Mouse (Mus musculus) heart, postnatal 25 days (tissue): ENCODE results near the gene Dcxr. TPM values are rescaled to one million over a fixed set of nuclear protein-coding genes. Genes with fewer than 3 reads are reported as not detected.
"Not testable (repeated sequence)": the region's sequence is repeated elsewhere in the genome, so short reads cannot be mapped to it uniquely, and the experiment has no call there.

Experiments used
- DNase-seq: peaks from one replicate; pipeline ENCODE4 v3.0.0; 2022; ENCODE audit warnings: low spot score
- intact Hi-C: fragments of 180-260 bp; cut with DNase I; formaldehyde crosslinking; loops from one replicate; pipeline ENCODE4 v1.15.1; 2025
- total RNA-seq, 2 experiments: library from RNA; stranded (reverse); gene quantifications; 2 replicates each; pipeline ENCODE4 v1.2.3; 2021

Gene Dcxr
- total RNA-seq, result 1 to 10 TPM; 6.8 to 7.5 TPM

GRCm38 (mm10) chr11:120727169-120727527 is at the start of gene Dcxr:
Dcxr (minus strand) TSS chr11:120727281.
- intact Hi-C loops, result no loop called here
- peak; percentile 86 for DNase-seq

GRCm38 (mm10) chr11:120775774-120776469 is 48.8 kb upstream of the Dcxr start:
- intact Hi-C loops, result loop anchor here (1.0 to 5.0 kb wide), 3 partner anchors 56 to 289 kb away; no protein-coding TSS in a partner anchor
- peak; percentile 81 for DNase-seq

GRCm38 (mm10) chr11:120773463-120774190 is 46.5 kb upstream of the Dcxr start:
- intact Hi-C loops, result no loop called here
- no peak for DNase-seq

- DNase-seq, result no peak
- intact Hi-C loops, result no loop called here
Measured at GRCm38 (mm10) chr11:120772749-120773148, 45.7 kb upstream of the Dcxr start.

- no peak for DNase-seq
- intact Hi-C loops, result no loop called here
Measured at GRCm38 (mm10) chr11:120768206-120768605, 41.1 kb upstream of the Dcxr start.

DNA sequence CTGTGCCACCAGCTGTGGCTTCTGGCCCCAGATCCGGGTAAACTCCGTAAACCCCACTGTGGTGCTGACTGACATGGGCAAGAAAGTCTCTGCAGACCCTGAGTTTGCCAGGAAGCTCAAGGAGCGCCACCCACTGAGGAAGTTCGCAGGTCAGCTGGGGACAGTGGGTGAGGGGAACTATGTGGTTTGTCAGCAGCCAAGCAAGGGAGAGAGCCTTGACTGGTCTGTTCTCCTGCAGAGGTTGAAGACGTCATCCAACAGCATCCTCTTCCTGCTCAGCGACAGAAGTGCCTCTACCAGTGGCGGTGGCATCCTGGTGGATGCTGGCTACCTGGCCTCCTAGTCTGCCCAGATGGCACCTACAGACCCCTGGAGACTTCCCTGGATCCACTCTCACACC is 39.9 kb upstream of the Dcxr start:
- intact Hi-C loops, DNase-seq: not testable (repeated sequence)

DNA sequence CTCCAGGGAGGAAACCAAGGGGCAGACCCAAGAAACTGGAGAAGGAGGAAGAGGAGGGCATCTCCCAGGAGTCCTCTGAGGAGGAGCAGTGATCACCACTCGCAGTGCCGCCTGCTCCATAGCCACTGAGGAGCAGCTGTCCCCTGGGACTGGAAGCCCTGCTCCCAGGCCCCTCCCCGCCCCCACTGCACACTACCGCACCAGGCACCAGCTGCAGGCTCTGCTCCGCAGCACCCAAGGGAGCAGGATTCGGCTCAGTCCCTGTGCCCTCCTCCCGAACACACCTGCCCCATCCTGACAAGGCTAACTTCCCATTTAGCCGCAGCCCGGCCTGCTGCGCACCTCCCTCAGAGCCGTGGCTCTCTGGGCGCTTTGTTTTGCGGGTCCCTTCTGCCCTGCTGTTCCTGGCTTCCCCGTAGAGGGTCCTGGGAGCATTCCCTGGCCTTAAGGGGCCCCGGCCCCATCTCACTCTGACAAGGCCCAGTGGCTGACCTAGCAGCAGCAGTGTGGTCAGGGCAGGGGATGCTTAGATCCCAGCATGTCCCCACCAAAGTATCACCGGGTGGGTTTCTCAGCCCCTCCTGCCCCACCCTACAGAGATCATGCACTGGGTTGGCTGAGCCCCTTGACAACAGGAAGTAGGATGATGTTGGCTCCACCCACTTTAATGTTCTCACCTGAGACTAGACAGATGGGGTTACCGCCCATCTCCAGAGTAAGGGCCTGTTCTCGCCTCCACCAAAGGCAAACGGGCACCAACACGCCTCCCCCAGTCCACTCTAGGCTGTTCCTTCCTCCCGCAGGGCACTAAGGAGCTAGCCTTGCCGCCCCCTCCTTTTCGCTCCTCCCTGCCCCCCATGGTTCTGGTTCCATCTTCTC is 36.3 kb upstream of the Dcxr start:
- intact Hi-C loops, result not testable (repeated sequence)

DNA sequence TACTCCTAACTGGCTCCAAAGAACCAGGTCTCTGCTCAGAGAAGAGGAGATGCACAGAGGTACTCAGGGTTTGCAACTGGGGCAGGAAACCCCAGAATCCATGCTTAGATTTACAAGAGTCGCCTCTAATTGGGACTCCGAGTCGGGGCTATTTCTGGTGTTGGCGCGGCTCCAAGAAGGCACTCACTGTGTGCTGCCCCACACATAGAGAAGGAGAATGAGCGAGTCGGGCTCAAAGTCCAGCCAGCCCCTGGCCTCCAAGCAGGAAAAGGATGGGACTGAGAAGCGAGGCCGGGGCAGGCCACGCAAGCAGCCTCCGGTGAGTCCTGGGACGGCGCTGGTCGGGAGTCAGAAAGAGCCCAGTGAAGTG is 35.6 kb upstream of the Dcxr start, which contains the start of gene Hmga1b:
Gene Hmga1b (plus strand): TSS at position 123 of the 370 bp plus-strand sequence.
- DNase-seq, intact Hi-C loops: not testable (repeated sequence)

More for the DNA sequence above, 36.3 kb upstream of the Dcxr start:
- DNase-seq, result not testable (repeated sequence)

- intact Hi-C loops, result no loop called here
Measured at GRCm38 (mm10) chr11:120761811-120762671, 35.0 kb upstream of the Dcxr start.

GRCm38 (mm10) chr11:120760236-120760635 is 33.2 kb upstream of the Dcxr start:
- DNase-seq, result no peak
- intact Hi-C loops, result no loop called here

More at GRCm38 (mm10) chr11:120761811-120762671, 35.0 kb upstream of the Dcxr start:
- DNase-seq, result no peak

DNA sequence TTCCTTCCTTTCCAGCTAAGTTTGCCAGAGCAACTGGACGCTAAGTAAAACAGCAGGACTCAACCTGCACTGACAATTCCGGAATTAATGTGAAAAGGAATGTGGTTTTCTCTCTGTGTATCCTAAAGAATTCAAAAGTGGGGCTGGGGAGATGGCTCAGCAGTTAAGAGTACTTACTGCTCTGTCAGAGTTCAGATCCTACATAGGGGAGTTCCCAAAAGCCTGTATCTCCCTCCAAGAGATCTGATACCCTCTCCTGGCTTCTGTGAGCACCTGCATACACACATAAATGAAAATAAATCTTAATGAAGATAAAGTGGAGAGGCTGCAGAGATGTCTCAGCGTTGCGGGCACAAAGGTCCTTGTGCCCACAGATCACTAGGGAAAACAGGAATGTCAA is 24.5 kb upstream of the Dcxr start:
- intact Hi-C loops, result no loop called here
- DNase-seq, result no peak

- intact Hi-C loops, result no loop called here
Measured at GRCm38 (mm10) chr11:120749430-120749829, 22.3 kb upstream of the Dcxr start.

DNA sequence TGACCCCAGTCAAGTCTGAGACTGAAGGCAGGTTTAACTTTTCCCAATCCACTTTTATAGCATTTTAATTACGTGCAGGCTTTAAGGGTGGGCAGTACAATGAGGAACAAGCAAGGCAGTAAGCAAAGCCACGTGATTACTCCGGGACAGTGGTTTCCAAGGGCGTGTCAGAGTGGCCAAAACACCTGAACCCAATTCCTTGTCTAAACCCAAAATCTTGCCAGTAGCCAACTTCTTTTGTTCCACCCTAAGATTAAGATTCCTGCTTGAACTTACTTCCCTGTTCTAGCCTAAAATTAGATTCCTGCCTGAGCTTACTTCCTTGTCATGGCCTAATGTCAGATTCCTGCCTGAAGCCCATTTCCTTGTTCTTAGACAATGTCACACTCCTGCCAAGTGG is 20.9 kb upstream of the Dcxr start:
- no peak for DNase-seq
- intact Hi-C loops, result no loop called here

More at GRCm38 (mm10) chr11:120749430-120749829, 22.3 kb upstream of the Dcxr start:
- no peak for DNase-seq

DNA sequence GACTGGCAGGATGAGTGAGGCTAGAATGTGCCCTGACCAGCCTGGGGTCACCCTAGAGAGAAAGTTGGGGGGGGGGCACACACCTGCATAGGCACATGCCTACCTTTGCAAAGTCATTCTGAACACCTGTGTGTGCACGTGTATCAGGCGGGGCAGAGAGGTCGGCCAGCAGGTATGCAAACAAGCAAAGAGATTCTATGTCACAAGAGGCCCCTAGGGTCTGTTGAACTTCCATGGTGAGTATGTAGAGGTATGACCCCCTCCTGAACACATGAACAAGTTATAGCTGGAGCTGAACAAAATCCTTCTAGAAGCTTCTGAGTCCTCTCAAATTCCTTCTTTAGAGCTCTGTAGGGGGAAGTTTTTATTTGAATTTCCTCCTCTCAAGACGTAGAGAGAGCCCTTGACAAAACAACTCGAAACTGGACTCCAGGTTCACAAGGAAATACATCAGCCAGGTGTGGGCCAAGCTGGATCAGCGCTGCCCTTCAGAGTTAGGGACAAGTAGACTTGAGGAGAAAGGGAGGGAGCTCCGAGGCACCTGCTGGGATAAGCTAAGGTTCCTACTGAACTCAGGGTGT is 17.1 kb upstream of the Dcxr start:
- intact Hi-C loops, result no loop called here

DNA sequence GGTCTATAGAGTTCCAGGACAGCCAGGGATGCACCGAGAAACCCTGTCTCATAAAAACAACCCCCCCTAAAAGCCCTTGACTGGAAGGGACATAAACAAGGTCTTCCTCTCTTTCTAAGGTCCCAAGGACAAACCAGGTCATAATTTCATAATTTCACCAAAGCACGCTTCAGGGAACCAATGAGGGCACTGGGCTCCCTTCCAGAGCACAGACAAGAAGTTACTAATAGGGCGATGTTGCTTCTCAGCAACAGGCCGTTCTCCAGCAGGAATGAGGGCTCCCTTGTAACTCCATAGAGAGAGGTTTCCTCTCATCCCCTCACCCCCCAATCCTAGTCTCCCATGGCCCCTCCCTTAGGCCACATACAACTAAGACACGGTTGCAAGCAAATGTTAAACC is 13.9 kb upstream of the Dcxr start:
- DNase-seq, result no peak
- intact Hi-C loops, result no loop called here

More for the DNA sequence above, 17.1 kb upstream of the Dcxr start:
- no peak for DNase-seq

DNA sequence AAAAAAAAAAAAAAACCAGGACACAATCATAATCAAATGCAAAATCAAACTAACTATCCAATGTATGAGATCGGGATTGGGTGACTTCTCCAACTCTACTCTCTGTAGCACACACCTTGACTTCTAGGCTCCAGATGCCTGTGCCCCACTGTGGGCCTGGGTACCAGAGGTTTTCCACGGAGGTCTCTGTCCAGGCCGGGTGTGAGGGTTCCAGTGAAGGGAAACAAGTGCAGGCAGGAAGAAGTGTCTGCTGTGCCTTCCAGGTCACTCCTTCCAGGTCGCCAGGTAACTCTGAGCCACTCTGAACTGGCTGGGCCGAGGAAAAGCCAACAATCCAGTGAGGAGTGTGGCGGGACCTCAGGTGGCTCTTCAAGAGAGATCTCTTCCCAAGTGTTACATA is 9.3 kb upstream of the Dcxr start:
- intact Hi-C loops, result no loop called here
- DNase-seq, result no peak

- DNase-seq, result peak; percentile 46
- intact Hi-C loops, result no loop called here
Measured at GRCm38 (mm10) chr11:120733521-120733920, 6.4 kb upstream of the Dcxr start.

DNA sequence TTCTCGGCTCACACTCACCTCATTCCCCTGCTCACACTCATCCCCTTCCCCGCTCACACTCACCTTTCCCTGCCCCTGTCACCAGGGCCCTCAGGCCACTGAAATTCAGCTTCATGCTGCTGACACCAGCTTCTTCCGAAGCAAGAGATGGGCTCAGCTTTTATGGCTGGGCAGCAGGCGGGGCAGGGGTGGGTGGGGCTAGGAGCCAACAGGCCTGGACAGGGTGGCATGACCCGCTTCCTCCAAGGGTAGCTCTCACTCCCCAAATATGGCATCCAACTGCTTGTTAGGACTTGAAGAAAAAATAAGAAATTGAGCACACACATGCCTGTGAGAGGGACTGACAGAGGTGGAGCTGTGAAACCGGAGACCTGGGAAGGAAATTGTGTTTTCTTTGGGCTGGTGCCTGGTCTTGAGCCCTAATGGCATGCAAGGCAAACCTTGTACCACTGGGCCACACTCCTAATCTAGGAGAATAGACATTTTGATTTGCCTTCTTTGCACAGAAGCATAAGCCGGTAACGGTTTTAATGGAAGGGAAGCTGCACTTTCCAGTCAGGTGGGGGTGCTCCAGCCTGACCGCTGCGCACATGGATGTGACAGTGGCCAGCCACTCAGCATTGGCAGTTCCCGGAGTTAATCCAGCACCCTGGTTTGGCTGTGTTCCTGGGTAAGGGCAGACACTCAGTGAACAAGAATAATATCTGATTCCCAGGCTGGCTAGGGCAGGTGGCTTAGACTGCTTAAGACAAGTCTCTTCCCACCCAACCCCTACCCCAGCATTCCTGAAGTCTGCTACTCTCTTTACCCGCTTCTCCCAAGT is 5.0 kb upstream of the Dcxr start, which contains the start of gene Cbr2:
Gene Cbr2 (minus strand): TSS at position 257 of the 823 bp plus-strand sequence.
- no peak for DNase-seq
- intact Hi-C loops, result no loop called here
